Mouse (Mus musculus) embryonic facial prominence, embryonic 12.5 days (tissue): ENCODE data around the gene Ascl4. TPM values are rescaled to one million over a fixed set of nuclear protein-coding genes. Genes with fewer than 3 reads are reported as not detected.

Experiments used
- ATAC-seq: fragments of 200-750 bp; cut with Nextera tagmentation; 2 replicates; pipeline ENCODE4 v1.8.0; 2017; ENCODE audit not compliant: insufficient number of reproducible peaks, insufficient read depth, low FRiP score, low TSS enrichment
- H3K27ac ChIP-seq: fragments of 300-500 bp; sonication (generic); 2 replicates; pipeline ENCODE4 v1.5.1; 2016; ENCODE audit warnings: mild to moderate bottlenecking
- H3K27me3 ChIP-seq: fragments of 300-500 bp; sonication (generic); 2 replicates; pipeline ENCODE4 v1.6.1; 2016; ENCODE audit warnings: mild to moderate bottlenecking, moderate library complexity
- H3K36me3 ChIP-seq: fragments of 300-500 bp; sonication (generic); 2 replicates; pipeline ENCODE4 v1.6.1; 2016; ENCODE audit warnings: mild to moderate bottlenecking
- H3K4me1 ChIP-seq: fragments of 300-500 bp; sonication (generic); 2 replicates; pipeline ENCODE4 v1.6.1; 2016
- H3K4me2 ChIP-seq: fragments of 300-500 bp; sonication (generic); replicated peaks from 2 replicates; pipeline ENCODE4 v1.6.1; 2016; ENCODE audit warnings: mild to moderate bottlenecking, moderate library complexity
- H3K4me3 ChIP-seq: fragments of 300-500 bp; sonication (generic); 2 replicates; pipeline ENCODE4 v1.5.1; 2016; ENCODE audit warnings: mild to moderate bottlenecking
- H3K9ac ChIP-seq: fragments of 300-500 bp; sonication (generic); 2 replicates; pipeline ENCODE4 v1.6.1; 2016; ENCODE audit warnings: mild to moderate bottlenecking, moderate library complexity
- H3K9me3 ChIP-seq: fragments of 300-500 bp; sonication (generic); 2 replicates; pipeline ENCODE4 v1.6.1; 2016; ENCODE audit warnings: mild to moderate bottlenecking, moderate library complexity
- WGBS: fragments of 180-500 bp; shearing (Covaris S2); methylation state at CpG from one replicate; pipeline ENCODE4 v1.1.7; 2016; 5-methylcytosine and 5-hydroxymethylcytosine counted together
- polyA plus RNA-seq: library from polyadenylated mRNA; unstranded; fragments of >200 nt; fragmentation: Nextera tagmentation; extraction: Ambion mirVana; gene quantifications from 2 replicates; pipeline ENCODE4 v1.2.1, GENCODE M21; 2016

Gene Ascl4
- 0.83 and 0.94 TPM in 2 replicates for polyA plus RNA-seq

DNA sequence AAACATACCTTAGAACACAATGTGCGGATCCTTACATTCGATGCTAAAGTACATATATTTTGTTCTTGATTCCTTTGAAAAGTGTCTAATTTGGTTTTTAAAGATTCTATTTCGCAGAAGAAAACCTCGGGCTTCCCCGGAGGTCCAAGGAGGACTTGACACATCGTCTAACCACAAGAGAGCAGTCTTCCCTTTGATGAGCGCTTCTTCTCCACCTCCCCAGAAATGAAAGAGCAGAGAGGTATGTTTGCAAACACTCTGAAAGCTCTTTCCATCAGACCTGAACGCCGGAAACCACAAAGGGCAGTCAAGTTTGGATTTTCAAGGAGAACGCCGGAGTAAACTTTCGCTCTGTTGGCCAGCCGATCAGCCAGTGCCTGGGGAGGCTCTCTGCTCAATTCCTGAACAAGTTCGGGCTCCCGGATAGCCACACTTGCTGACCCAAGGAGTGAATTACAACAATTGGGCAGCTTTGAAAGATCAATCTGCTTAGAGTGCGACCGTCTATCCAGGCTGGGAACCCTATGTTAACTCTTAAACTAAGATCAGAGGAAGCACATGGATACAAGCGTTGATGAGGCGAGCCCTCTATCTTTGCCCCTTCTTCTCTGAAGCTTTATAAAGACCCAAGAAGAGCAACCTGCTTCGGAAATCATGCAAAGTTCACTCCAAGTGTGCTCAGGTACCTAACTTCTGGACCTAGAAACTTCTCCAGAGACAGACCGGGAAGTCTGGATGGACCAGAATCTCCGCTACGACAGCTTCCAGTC, at the start of gene Ascl4:
Ascl4 (plus strand) TSS at position 6 of the 770 bp plus-strand sequence.
- H3K27me3 ChIP-seq, result peaks cover 24% of the 10 kb centered on the region
- WGBS, result 3% methylated on average over 23 of the region's 23 CpGs
- H3K36me3 ChIP-seq, result no peaks in the 10 kb centered on the region
- 0 out of 2 replicates have a peak, but pooled peaks cover 7% of the 10 kb centered on the region for H3K4me1 ChIP-seq
- peak within 1 kb of the TSS; percentile 52 for H3K4me3 ChIP-seq
- ATAC-seq, result no peak
- H3K9ac ChIP-seq, result peak within 1 kb of the TSS; percentile 34
- H3K27ac ChIP-seq, result no peak within 1 kb of the TSS
- no peaks in the 10 kb centered on the region for H3K9me3 ChIP-seq
- peak within 1 kb of the TSS; percentile 94 for H3K4me2 ChIP-seq

DNA sequence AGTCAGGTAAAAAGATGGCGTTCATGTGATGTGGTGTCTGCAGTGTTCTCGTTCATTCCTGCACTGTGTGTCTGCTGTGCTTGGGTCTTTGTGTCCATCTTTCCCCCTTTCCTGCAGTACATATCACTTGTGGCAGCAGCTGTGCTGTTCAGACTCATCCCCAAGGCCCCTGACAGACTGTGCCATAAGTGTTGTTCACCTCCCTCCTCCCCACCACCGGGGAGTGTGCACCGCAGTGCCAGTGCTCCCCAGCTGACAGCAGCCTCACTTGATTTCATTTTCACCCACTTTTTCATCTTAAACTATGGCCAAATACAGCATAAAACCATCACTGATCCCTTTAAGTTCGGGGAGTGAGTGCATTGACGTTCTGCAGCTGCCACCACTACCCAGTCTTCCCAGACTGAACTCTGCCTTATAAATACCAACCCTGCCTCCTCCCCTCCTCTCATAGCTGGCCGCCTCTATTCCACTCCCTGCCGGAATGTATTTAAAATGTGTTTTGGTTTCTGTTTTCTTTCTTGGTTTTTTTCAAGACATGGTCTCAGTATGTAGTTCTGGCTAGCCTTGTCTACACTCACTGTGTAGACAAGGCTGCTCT, 47.5 kb upstream of the Ascl4 start:
- Histone ChIP-seq H3K4me2 (no peak overlapping the region), H3K9me3 (no peaks in the 10 kb centered on the region), H3K27ac (no peak overlapping the region), H3K27me3 (no peaks in the 10 kb centered on the region), H3K4me1 (no peaks in the 10 kb centered on the region), H3K36me3 (peaks cover 91% of the 10 kb centered on the region), H3K4me3 (no peak overlapping the region), H3K9ac (no peak overlapping the region)
- no peak for ATAC-seq
- 91% methylated on average over 8 of the region's 8 CpGs for WGBS

DNA sequence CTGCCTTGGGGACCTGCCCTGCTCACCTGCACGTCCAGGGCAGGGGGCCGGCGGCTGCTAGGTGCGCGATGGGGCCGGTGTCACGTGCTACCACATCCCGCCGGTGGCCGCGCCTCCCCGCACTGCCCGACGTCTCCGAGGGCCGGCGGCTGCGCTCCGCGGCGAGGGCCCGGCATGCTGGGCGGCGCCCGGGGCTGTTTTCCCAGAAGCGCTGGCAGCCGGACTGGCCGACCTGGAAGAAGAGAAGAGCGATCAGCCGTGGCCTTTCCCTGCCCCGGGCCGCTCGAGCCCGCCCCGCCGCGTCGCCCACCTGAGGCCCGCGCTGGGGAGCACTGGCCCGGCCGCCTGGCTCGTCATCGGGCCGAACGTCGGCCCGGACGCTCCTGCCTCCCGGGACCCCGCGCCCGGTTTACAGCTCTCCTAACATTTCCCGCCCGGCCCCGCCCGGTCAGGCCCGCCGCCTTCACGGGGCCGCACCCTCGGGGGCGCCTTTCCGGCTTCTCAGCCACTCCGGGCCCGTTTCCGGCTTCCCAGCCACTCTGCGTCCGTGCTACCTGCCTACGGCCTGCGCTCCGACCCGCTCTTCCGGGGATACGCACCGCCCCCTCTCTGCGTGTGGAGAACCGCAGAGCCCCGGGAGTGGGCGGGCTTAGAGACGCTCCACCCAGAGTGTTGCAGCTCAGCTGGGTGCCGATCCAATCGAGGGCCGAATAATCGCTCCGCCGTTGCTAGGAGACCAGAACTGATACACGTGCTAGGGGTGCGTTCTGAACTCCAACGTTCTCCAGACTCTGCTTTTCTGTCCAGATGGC, 10.8 kb upstream of the Ascl4 start, which contains the start of gene Prdm4:
Prdm4 (minus strand) TSS at position 645 of the 812 bp plus-strand sequence.
- Histone ChIP-seq H3K9me3 (no peaks in the 10 kb centered on the region), H3K4me2 (peak within 1 kb of the TSS; percentile 75), H3K9ac (peak within 1 kb of the TSS; percentile 85), H3K36me3 (peaks cover 21% of the 10 kb centered on the region), H3K27me3 (no peaks in the 10 kb centered on the region), H3K4me3 (peak within 1 kb of the TSS; percentile 89), H3K27ac (peak within 1 kb of the TSS; percentile 47), H3K4me1 (peaks cover 11% of the 10 kb centered on the region; the same call in 1 of the 2 replicates)
- peak; percentile 99 for ATAC-seq
- WGBS, result under 1% methylated on average over 90 of the region's 90 CpGs

DNA sequence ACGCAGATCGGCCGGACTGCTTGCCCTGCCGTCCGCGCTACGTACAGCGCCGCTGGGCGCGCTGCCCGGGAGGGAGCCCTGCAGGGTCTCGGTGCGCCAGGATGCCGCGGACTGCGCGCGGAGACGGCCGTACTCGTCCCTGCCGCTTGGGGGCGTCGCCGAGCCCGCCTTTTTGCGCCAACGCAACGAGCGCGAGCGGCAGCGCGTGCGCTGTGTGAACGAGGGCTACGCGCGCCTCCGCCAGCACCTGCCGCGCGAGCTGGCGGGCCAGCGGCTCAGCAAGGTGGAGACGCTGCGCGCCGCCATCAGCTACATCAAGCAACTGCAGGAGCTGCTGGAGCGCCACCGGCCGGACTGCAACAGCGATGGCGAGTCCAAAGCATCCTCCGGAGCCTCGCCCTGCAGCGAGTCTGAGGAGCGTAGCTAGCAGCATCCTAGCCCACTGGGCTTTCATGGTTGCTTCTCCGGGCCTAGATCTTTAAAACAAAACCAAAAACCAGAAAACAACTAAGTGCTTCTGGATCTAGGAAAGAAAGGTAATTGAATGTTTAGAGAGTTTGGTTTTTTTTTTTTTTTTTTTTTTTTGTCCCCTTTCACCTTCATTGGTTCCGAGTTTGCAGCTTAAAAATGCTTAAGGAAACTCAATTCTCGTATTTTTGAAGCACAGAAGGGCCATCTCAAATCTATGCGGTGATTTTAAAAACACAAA, 1.2 kb downstream of the Ascl4 start:
- Histone ChIP-seq H3K9ac (peak overlapping the region; percentile 34), H3K4me3 (peak overlapping the region; percentile 52), H3K9me3 (no peaks in the 10 kb centered on the region), H3K27ac (no peak overlapping the region), H3K27me3 (peaks cover 24% of the 10 kb centered on the region), H3K4me2 (peak overlapping the region; percentile 94), H3K36me3 (no peaks in the 10 kb centered on the region), H3K4me1 (0 out of 2 replicates have a peak, but pooled peaks cover 7% of the 10 kb centered on the region)
- 1% methylated on average over 62 of the region's 63 CpGs for WGBS
- peak; percentile 67; the same call in 1 of the 2 replicates for ATAC-seq

DNA sequence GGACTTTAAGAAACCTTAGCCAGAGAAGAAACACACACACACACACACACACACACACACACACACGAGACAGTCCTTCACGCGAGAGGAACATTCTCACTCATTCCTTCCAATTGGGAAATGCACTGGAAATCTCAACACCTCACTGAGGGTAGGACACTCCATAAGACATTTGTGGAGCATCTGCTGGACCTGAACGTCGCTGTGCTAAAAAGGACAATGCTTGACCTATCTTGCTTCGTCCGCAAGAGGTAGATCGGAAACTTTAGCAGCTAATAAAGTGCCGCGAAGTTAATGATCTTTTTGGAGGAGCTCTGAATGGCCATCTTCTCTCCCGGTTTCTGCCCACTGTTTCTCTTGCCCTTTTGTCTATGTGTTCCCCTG, 1.7 kb downstream of the Ascl4 start:
- no peak overlapping the region for H3K9ac ChIP-seq
- peak overlapping the region; percentile 94 for H3K4me2 ChIP-seq
- H3K27ac ChIP-seq, result no peak overlapping the region

DNA sequence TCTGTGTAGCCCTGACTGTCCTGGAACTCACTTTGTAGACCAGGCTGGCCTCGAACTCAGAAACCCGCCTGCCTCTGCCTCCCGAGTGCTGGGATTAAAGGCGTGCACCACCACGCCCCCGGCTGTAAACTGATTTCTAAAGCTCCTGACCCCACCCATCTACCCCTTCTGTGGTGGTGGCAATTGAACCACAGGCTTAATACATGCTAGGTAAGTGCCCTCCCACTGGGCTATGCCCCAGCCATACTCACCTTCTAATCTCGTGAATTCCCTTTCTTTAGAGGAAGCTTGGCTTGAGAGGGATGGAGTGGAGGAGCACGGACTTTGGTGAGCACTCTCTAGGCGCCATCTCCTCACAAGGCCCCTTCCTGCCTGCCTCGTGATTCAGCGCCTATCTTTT, 2.5 kb downstream of the Ascl4 start:
- no peaks in the 10 kb centered on the region for H3K9me3 ChIP-seq
- no peak for ATAC-seq
- H3K4me1 ChIP-seq, result 0 out of 2 replicates have a peak, but pooled peaks cover 7% of the 10 kb centered on the region
- no peak overlapping the region for H3K4me3 ChIP-seq
- H3K27me3 ChIP-seq, result peaks cover 24% of the 10 kb centered on the region
- H3K4me2 ChIP-seq, result no peak overlapping the region
- no peak overlapping the region for H3K9ac ChIP-seq
- no peak overlapping the region for H3K27ac ChIP-seq
- 88% methylated on average over 11 of the region's 11 CpGs for WGBS
- H3K36me3 ChIP-seq, result no peaks in the 10 kb centered on the region

More for the DNA sequence above, 1.7 kb downstream of the Ascl4 start:
- Histone ChIP-seq H3K9me3 (no peaks in the 10 kb centered on the region), H3K4me1 (0 out of 2 replicates have a peak, but pooled peaks cover 7% of the 10 kb centered on the region), H3K27me3 (peaks cover 24% of the 10 kb centered on the region), H3K36me3 (no peaks in the 10 kb centered on the region), H3K4me3 (0 out of 2 replicates have a peak overlapping the region, but pooled peaks have one; percentile 9)
- ATAC-seq, result no peak
- WGBS, result 53% methylated on average over 11 of the region's 11 CpGs

DNA sequence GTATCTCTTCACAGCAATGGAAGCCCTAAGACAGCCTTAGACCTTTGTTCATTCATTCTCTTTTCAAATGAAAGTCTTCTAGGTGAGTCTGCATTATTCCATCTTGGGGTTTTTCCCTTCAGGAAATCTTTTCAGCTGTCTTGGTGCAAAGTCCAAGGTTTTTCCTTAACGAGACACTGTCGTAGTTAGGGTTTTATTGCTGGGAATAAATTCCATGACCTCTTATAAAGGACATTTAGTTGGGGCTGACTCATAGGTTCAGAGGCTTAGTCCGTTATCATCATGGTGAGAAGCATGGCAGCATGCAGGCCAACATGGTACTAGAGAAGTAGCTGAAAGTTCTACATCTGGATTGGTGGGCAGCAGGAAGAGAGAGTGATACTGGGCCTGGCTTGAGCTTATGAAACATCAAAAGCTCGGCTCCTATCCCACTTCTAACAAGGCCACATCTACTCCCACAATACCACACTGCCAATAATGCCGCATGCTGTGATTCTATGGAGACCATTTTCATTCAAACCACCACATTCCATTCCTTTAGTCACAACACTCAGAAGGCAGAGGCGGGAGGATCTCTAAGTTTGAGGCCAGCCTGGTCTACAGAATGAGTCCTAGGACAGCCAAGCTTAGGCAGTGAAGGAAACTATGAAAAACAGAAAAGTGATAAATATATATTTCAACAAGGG, 8.9 kb downstream of the Ascl4 start:
- no peaks in the 10 kb centered on the region for H3K27me3 ChIP-seq
- ATAC-seq, result no peak
- H3K9me3 ChIP-seq, result no peaks in the 10 kb centered on the region
- H3K4me1 ChIP-seq, result no peaks in the 10 kb centered on the region
- no peak overlapping the region for H3K27ac ChIP-seq
- no peak overlapping the region for H3K9ac ChIP-seq
- WGBS, result 92% methylated on average over 6 of the region's 6 CpGs
- peaks cover 52% of the 10 kb centered on the region for H3K36me3 ChIP-seq
- no peak overlapping the region for H3K4me2 ChIP-seq
- no peak overlapping the region for H3K4me3 ChIP-seq

DNA sequence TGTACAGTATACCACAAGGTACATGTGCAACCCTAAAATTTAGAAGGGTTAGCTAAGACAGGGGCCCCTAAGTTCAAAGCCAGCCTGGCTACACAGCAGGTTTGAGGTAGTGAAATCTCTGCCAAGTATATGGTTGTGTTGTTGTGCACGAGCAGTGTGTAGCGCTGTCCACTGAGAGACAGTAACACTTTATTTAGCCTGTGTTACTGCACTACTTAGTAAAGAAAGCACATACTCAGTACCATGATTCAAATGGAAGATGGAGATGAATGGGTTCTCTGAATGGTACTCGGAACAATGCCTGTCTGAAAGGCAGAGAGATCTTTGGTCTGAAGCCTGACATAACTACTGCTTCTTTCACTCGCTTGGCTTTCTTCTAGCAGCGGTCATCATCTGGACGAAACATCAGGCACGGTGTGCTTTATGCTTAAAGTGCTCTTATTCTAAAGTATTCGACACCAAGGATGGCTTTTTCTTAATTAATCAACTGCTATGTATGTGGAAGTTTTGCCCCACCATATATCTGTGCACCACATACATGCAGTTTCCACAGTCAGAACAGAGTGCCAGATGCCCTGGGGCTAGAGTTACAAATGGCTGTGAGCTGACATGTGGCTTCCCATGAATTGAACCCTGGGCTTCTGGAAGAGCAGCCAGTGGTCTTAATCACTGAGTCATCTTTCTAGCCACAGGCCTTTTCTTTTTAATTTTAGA, 21.2 kb downstream of the Ascl4 start:
- no peaks in the 10 kb centered on the region for H3K9me3 ChIP-seq
- no peak overlapping the region for H3K27ac ChIP-seq
- H3K27me3 ChIP-seq, result no peaks in the 10 kb centered on the region
- no peaks in the 10 kb centered on the region for H3K4me1 ChIP-seq
- WGBS, result 93% methylated on average over 8 of the region's 8 CpGs
- no peak overlapping the region for H3K9ac ChIP-seq
- H3K4me3 ChIP-seq, result no peak overlapping the region
- no peak overlapping the region for H3K4me2 ChIP-seq
- H3K36me3 ChIP-seq, result peaks cover 88% of the 10 kb centered on the region
- ATAC-seq, result no peak

DNA sequence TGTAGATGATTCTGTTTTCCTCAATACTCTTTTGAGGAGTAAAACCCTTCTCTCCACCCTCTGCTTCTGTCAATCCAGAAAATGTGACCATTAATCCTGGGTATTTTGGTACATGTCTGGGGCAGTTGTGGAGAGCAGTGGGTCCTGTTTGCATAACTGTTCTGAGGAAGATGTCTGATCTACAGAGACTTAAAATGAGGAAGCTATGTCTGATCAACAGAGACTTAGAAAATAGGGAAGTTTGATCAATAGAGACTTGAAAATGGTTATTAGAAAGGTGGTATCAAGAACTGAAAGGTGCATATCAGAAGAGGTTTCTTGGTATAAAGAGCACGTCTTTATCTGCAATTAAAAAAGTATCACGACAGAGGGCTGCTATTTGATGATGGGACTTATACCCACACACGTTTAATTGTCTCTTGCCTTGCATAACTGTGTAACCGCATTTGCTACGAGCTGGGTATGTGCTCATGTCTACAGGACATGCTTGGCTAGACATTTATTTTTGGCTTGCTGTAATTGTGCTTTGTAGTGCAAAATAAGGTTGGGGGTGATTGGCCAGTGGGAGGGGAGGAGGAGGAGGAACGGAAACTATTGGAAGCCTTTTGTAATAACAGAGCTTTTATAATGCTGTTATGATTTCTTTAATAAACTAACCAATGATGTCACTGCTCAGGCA, 24.4 kb downstream of the Ascl4 start:
- H3K4me1 ChIP-seq, result 0 out of 2 replicates have a peak, but pooled peaks cover 4% of the 10 kb centered on the region
- WGBS, result 87% methylated on average over 6 of the region's 6 CpGs
- no peak overlapping the region for H3K4me2 ChIP-seq
- H3K9ac ChIP-seq, result no peak overlapping the region
- no peaks in the 10 kb centered on the region for H3K27me3 ChIP-seq
- H3K27ac ChIP-seq, result no peak overlapping the region
- ATAC-seq, result no peak
- peaks cover 71% of the 10 kb centered on the region for H3K36me3 ChIP-seq
- no peak overlapping the region for H3K4me3 ChIP-seq
- no peaks in the 10 kb centered on the region for H3K9me3 ChIP-seq

DNA sequence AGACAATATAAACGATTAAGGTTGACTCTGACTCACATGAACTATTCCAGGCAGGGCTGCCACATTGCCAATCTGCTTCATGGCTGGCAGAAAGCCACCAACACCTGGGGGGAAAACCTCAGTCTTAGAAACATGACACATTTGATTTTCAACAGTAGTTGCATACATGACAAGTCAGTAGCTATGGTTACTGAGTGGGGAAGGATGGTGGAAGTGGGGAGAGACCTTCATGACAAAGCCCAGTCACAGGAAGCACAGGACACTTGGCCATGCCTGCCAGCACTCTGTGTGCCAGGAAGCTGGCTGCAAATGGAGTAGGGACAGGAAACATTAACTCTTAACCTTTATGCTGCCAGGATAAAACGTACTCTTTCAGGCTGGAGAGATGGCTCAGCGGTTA, 25.9 kb downstream of the Ascl4 start:
- Histone ChIP-seq H3K4me1 (0 out of 2 replicates have a peak, but pooled peaks cover 4% of the 10 kb centered on the region), H3K4me2 (no peak overlapping the region), H3K9me3 (no peaks in the 10 kb centered on the region), H3K36me3 (peaks cover 61% of the 10 kb centered on the region), H3K4me3 (no peak overlapping the region), H3K27me3 (no peaks in the 10 kb centered on the region), H3K27ac (no peak overlapping the region), H3K9ac (no peak overlapping the region)
- 77% methylated on average over 3 of the region's 3 CpGs for WGBS
- no peak for ATAC-seq
